Mouse (Mus musculus) monocyte, adult 5-6 weeks (primary cell): Measurements from ENCODE around the gene Ppp1r1a. TPM values are rescaled to one million over a fixed set of nuclear protein-coding genes. Genes with fewer than 3 reads are reported as not detected.

Experiments used
- ATAC-seq: fragments of 153-309, 156-312 bp; replicated peaks from 2 replicates; pipeline ENCODE4 v1.8.0; 2017; ENCODE audit warnings: mild to moderate bottlenecking; ENCODE audit not compliant: low TSS enrichment, insufficient number of reproducible peaks, severe bottlenecking, poor library complexity, low FRiP score
- total RNA-seq: library from RNA; stranded (forward); fragments of 200-1000, 200-491, 200-594 nt; gene quantifications from 3 replicates; pipeline ENCODE4 v1.2.3, GENCODE M21; 2017

The Ppp1r1a gene
- total RNA-seq, 1 experiment from 2014 or later = not detected

GRCm38 (mm10) chr15:103482488-103482887, 55.3 kb downstream of the Ppp1r1a start:
- ATAC-seq = no peak

Other genes starting within 250 kb of the Ppp1r1a start
- gene Gpr84, start 227.4 kb downstream of the Ppp1r1a start, total RNA-seq = 0.53 to 1.2 TPM (median 0.87 TPM) in 3 replicates
- gene Zfp385a, start 197.9 kb downstream of the Ppp1r1a start, total RNA-seq = 0.85 to 3.7 TPM (median 1.7 TPM) in 3 replicates
- gene Itga5, start 171.2 kb downstream of the Ppp1r1a start, total RNA-seq = 3.1 to 26.6 TPM (median 11.4 TPM) in 3 replicates
- not detected in 3 replicates for gene Gtsf1, start 107.5 kb downstream of the Ppp1r1a start, total RNA-seq
- 4.0 TPM in 1 of 3 replicates, not detected in the others for gene Gtsf2, start 89.5 kb downstream of the Ppp1r1a start, total RNA-seq
- 272 to 295 TPM (median 278 TPM) in 3 replicates for gene Nckap1l, start 84.2 kb downstream of the Ppp1r1a start, total RNA-seq
- gene Pde1b, start 35.0 kb downstream of the Ppp1r1a start, total RNA-seq = 28.6 to 54.5 TPM (median 38.7 TPM) in 3 replicates
- not detected in 3 replicates for gene Glycam1, start 27.1 kb upstream of the Ppp1r1a start, total RNA-seq
- gene Mucl1, start 217.5 kb upstream of the Ppp1r1a start, total RNA-seq = not detected in 3 replicates